Mouse (Mus musculus): ENCODE results near the gene Tspan12. TPM values are rescaled to one million over a fixed set of nuclear protein-coding genes. Genes with fewer than 3 reads are reported as not detected.

Gene Tspan12
- polyA plus RNA-seq, 1 experiment from 2014 or later, result 26.5 TPM

GRCm38 (mm10) chr6:21822721-21823134 lies 29.6 kb downstream of the Tspan12 start:
- H3K27ac ChIP-seq (ENCODE audit: low read length), result no peak overlapping the region
- H3K27me3 ChIP-seq (ENCODE audit: control insufficient read depth, insufficient read depth, low read depth, low read length), result no peaks in the 10 kb centered on the region
- no peaks in the 10 kb centered on the region for H3K9me3 ChIP-seq (replicated peaks; ENCODE audit: control insufficient read depth, low read length)
- no peak overlapping the region for H3K4me2 ChIP-seq (ENCODE audit: low read depth, low read length)
- H3K4me3 ChIP-seq (ENCODE audit: low read depth, low read length), result no peak overlapping the region
- H3K36me3 ChIP-seq (ENCODE audit: control insufficient read depth, insufficient read depth), result no peaks in the 10 kb centered on the region
- no peaks in the 10 kb centered on the region for H3K4me1 ChIP-seq (ENCODE audit: control insufficient read depth, low read depth, low read length)
- 60% methylated on average over 7 of the region's 7 CpGs for WGBS (ENCODE audit: insufficient replicate concordance)
- no peak overlapping the region for H3K9ac ChIP-seq (ENCODE audit: low read depth, low read length)
- no peak for ATAC-seq (ENCODE audit: low read depth)

DNA sequence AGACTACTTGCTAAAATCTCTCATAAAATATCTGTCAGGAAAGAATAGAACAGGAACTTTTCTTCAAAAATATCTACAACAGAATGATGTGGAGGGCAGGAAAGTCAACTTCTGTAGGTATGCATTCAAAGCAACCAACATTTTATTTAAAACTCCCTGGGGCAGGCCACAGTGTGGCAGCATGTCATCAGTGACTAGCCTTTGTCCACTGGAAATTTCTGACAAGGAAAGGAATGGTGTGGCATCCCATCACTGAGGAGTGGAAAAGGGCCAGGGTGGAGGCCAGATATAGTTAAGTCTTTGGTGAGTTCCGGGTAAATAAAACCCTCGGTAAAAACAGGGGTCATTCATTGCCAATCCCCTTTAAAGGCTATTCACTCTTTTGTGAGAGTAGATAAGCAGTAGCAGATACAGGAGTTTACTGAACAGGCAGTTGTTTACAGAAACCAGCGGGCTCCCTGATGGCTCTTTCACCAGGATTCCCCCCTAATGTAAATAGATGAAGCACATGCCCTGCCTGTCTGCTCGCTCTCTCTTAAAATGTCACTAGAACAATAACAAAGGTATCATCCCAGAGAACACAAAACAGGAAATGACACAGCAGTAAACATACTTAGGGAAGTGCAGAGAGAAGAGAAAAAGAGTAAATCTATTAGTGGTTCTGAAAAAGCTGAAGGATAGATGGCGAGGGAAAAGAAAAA lies 34.1 kb downstream of the Tspan12 start:
- H3K4me1 ChIP-seq (ENCODE audit: control insufficient read depth, low read depth, low read length), result no peaks in the 10 kb centered on the region
- 25% methylated on average over 5 of the region's 5 CpGs for WGBS (ENCODE audit: insufficient replicate concordance)
- peak; percentile 51 for ATAC-seq (ENCODE audit: low read depth)

DNA sequence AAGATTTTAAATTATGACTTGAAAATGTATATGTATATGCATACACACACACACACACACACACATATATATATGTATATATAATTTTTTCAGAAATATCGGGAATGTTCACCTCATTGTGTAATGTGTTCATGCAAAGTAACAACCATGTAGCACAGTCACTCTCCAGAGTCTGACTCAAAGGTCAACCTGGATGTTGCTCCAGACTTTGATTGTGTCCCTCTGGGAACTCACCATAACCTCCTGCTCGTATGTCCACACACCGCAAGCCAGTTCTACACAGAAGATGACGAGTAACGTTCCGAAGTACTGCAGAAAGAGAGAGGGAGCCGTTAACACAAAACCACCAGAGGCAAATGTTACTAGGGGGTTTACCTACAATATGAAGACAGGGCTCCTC lies 46.3 kb downstream of the Tspan12 start:
- 64% methylated on average over 7 of the region's 7 CpGs for WGBS (ENCODE audit: insufficient replicate concordance)
- H3K9ac ChIP-seq (ENCODE audit: low read depth, low read length), result no peak overlapping the region

More for the DNA sequence above, 34.1 kb downstream of the Tspan12 start:
- Histone ChIP-seq H3K4me3 (ENCODE audit: low read depth, low read length) (no peak overlapping the region), H3K27ac (ENCODE audit: low read length) (no peak overlapping the region), H3K36me3 (ENCODE audit: control insufficient read depth, insufficient read depth) (no peaks in the 10 kb centered on the region), H3K4me2 (ENCODE audit: low read depth, low read length) (no peak overlapping the region), H3K9ac (ENCODE audit: low read depth, low read length) (no peak overlapping the region), H3K9me3 (replicated peaks; ENCODE audit: control insufficient read depth, low read length) (no peaks in the 10 kb centered on the region), H3K27me3 (ENCODE audit: control insufficient read depth, insufficient read depth, low read depth, low read length) (no peaks in the 10 kb centered on the region)

GRCm38 (mm10) chr6:21805013-21805570 lies 47.2 kb downstream of the Tspan12 start:
- Histone ChIP-seq H3K9ac (ENCODE audit: low read depth, low read length) (no peak overlapping the region), H3K36me3 (ENCODE audit: control insufficient read depth, insufficient read depth) (no peaks in the 10 kb centered on the region), H3K4me2 (ENCODE audit: low read depth, low read length) (no peak overlapping the region), H3K9me3 (replicated peaks; ENCODE audit: control insufficient read depth, low read length) (no peaks in the 10 kb centered on the region), H3K4me1 (ENCODE audit: control insufficient read depth, low read depth, low read length) (no peaks in the 10 kb centered on the region), H3K27ac (ENCODE audit: low read length) (no peak overlapping the region), H3K4me3 (ENCODE audit: low read depth, low read length) (no peak overlapping the region), H3K27me3 (ENCODE audit: control insufficient read depth, insufficient read depth, low read depth, low read length) (no peaks in the 10 kb centered on the region)
- ATAC-seq (ENCODE audit: low read depth), result no peak
- WGBS (ENCODE audit: insufficient replicate concordance), result 68% methylated on average over 7 of the region's 7 CpGs

More for the DNA sequence above, 46.3 kb downstream of the Tspan12 start:
- H3K27me3 ChIP-seq (ENCODE audit: control insufficient read depth, insufficient read depth, low read depth, low read length), result no peaks in the 10 kb centered on the region
- ATAC-seq (ENCODE audit: low read depth), result peak; percentile 76
- H3K27ac ChIP-seq (ENCODE audit: low read length), result no peak overlapping the region
- no peaks in the 10 kb centered on the region for H3K4me1 ChIP-seq (ENCODE audit: control insufficient read depth, low read depth, low read length)
- H3K36me3 ChIP-seq (ENCODE audit: control insufficient read depth, insufficient read depth), result no peaks in the 10 kb centered on the region
- H3K9me3 ChIP-seq (replicated peaks; ENCODE audit: control insufficient read depth, low read length), result no peaks in the 10 kb centered on the region
- no peak overlapping the region for H3K4me2 ChIP-seq (ENCODE audit: low read depth, low read length)
- H3K4me3 ChIP-seq (ENCODE audit: low read depth, low read length), result no peak overlapping the region

DNA sequence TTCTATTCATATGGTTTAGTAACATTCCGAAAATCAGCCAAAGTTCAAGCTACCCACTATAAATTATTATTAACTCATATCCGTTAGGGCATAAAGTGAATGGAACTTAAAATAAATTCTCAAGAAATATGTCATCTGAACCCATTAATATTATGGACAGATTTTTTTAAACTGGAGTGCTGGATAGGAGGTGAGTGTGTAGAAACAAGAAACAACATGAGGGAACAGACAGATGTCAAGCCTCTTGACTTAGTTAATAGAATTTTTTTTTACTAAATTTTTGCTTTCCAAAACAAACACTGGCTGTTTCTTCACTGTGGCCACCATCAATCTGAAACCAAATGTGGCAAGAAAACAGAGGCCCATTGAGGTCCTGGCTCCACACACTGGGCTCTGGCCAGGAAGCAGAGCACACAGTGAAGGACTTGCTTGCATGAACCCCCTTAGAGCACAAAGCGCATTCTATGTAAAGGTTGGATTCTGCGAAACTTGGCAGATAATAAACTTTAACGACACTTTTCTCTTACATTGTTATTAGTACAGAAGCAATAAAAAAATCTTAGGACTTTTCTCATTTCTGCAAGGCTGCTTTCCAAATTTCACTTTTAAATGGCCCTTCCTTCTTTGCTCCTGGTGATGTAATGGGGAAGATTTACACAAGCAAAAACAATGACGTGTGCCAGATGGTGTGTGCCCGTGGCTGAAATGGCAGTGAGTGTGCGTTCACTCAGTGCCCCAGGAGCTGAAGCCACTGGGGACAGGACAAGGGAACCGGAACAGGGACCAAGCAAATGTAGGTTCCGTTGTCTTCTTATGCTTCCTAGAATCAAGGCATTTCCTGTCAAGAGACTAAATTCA lies 48.6 kb downstream of the Tspan12 start:
- 64% methylated on average over 10 of the region's 10 CpGs for WGBS (ENCODE audit: insufficient replicate concordance)
- H3K27ac ChIP-seq (ENCODE audit: low read length), result no peak overlapping the region
- ATAC-seq (ENCODE audit: low read depth), result no peak

DNA sequence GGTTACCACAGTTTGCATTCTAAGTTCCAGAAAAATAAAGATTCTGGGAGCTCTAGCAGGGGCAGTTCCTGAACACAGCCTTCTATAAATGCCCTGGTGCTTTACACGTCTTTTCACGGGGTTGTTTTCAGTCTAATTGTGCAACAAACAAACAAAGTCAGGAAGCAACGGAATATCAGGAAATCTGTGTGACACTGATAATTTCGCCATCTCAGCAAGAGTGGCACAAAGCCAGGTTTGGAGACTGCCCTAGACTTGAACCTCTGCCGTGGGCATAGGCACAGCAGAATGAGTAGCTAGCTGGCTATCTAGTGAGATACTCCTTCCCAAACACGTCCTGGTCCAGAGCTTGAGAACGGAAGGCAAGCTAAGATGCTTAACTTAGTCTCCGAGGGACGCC lies 53.7 kb downstream of the Tspan12 start:
- H3K4me3 ChIP-seq (ENCODE audit: low read depth, low read length), result no peak overlapping the region
- no peak for ATAC-seq (ENCODE audit: low read depth)
- H3K4me2 ChIP-seq (ENCODE audit: low read depth, low read length), result no peak overlapping the region
- no peaks in the 10 kb centered on the region for H3K27me3 ChIP-seq (ENCODE audit: control insufficient read depth, insufficient read depth, low read depth, low read length)
- no peaks in the 10 kb centered on the region for H3K4me1 ChIP-seq (ENCODE audit: control insufficient read depth, low read depth, low read length)
- H3K36me3 ChIP-seq (ENCODE audit: control insufficient read depth, insufficient read depth), result no peaks in the 10 kb centered on the region
- WGBS (ENCODE audit: insufficient replicate concordance), result 50% methylated on average over 9 of the region's 9 CpGs
- H3K9ac ChIP-seq (ENCODE audit: low read depth, low read length), result no peak overlapping the region
- H3K27ac ChIP-seq (ENCODE audit: low read length), result no peak overlapping the region
- H3K9me3 ChIP-seq (replicated peaks; ENCODE audit: control insufficient read depth, low read length), result no peaks in the 10 kb centered on the region

More for the DNA sequence above, 48.6 kb downstream of the Tspan12 start:
- Histone ChIP-seq H3K36me3 (ENCODE audit: control insufficient read depth, insufficient read depth) (no peaks in the 10 kb centered on the region), H3K9me3 (replicated peaks; ENCODE audit: control insufficient read depth, low read length) (no peaks in the 10 kb centered on the region), H3K4me1 (ENCODE audit: control insufficient read depth, low read depth, low read length) (no peaks in the 10 kb centered on the region), H3K27me3 (ENCODE audit: control insufficient read depth, insufficient read depth, low read depth, low read length) (no peaks in the 10 kb centered on the region), H3K4me2 (ENCODE audit: low read depth, low read length) (no peak overlapping the region), H3K9ac (ENCODE audit: low read depth, low read length) (no peak overlapping the region), H3K4me3 (ENCODE audit: low read depth, low read length) (no peak overlapping the region)

GRCm38 (mm10) chr6:21797087-21797486 lies 55.2 kb downstream of the Tspan12 start:
- Histone ChIP-seq H3K27me3 (ENCODE audit: control insufficient read depth, insufficient read depth, low read depth, low read length) (no peaks in the 10 kb centered on the region), H3K36me3 (ENCODE audit: control insufficient read depth, insufficient read depth) (no peaks in the 10 kb centered on the region), H3K9me3 (replicated peaks; ENCODE audit: control insufficient read depth, low read length) (no peaks in the 10 kb centered on the region), H3K27ac (ENCODE audit: low read length) (no peak overlapping the region), H3K4me2 (ENCODE audit: low read depth, low read length) (no peak overlapping the region), H3K4me1 (ENCODE audit: control insufficient read depth, low read depth, low read length) (no peaks in the 10 kb centered on the region), H3K4me3 (ENCODE audit: low read depth, low read length) (no peak overlapping the region), H3K9ac (ENCODE audit: low read depth, low read length) (no peak overlapping the region)
- WGBS (ENCODE audit: insufficient replicate concordance), result 65% methylated on average over 4 of the region's 4 CpGs
- 0 out of 2 replicates have a peak, but pooled peaks have one; percentile 7 for ATAC-seq (ENCODE audit: low read depth)

DNA sequence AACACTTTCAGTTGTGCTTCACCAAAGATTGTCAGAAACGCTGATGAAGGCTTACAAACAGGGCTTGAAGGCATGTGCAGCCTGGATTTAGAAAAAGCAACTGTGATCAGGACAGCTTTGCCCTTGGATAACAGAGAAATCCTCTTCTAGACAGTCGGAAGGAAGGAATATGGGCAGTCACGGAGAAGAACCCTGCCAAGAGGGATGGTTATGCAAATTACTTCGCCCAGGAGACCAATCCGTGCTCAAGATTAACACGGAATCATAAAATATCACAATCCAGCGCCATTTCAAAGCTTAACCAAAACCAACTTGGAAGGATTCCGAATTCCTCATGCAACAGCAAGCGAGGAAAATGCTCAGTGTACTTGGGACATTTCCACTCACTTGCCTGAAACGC lies 55.9 kb downstream of the Tspan12 start:
- no peaks in the 10 kb centered on the region for H3K27me3 ChIP-seq (ENCODE audit: control insufficient read depth, insufficient read depth, low read depth, low read length)
- no peak for ATAC-seq (ENCODE audit: low read depth)
- H3K36me3 ChIP-seq (ENCODE audit: control insufficient read depth, insufficient read depth), result no peaks in the 10 kb centered on the region
- no peak overlapping the region for H3K27ac ChIP-seq (ENCODE audit: low read length)
- H3K4me1 ChIP-seq (ENCODE audit: control insufficient read depth, low read depth, low read length), result peaks cover 2% of the 10 kb centered on the region; the same call in 1 of the 2 replicates
- H3K4me2 ChIP-seq (ENCODE audit: low read depth, low read length), result no peak overlapping the region
- whole genome bisulfite sequencing (ENCODE audit: insufficient replicate concordance), result 80% methylated on average over 10 of the region's 10 CpGs
- H3K4me3 ChIP-seq (ENCODE audit: low read depth, low read length), result no peak overlapping the region
- no peak overlapping the region for H3K9ac ChIP-seq (ENCODE audit: low read depth, low read length)
- H3K9me3 ChIP-seq (replicated peaks; ENCODE audit: control insufficient read depth, low read length), result no peaks in the 10 kb centered on the region

- Histone ChIP-seq H3K4me2 (ENCODE audit: low read depth, low read length) (no peak overlapping the region), H3K27ac (ENCODE audit: low read length) (no peak overlapping the region), H3K27me3 (ENCODE audit: control insufficient read depth, insufficient read depth, low read depth, low read length) (no peaks in the 10 kb centered on the region), H3K4me1 (ENCODE audit: control insufficient read depth, low read depth, low read length) (peaks cover 12% of the 10 kb centered on the region), H3K9ac (ENCODE audit: low read depth, low read length) (no peak overlapping the region), H3K36me3 (ENCODE audit: control insufficient read depth, insufficient read depth) (no peaks in the 10 kb centered on the region), H3K4me3 (ENCODE audit: low read depth, low read length) (no peak overlapping the region), H3K9me3 (replicated peaks; ENCODE audit: control insufficient read depth, low read length) (no peaks in the 10 kb centered on the region)
- WGBS (ENCODE audit: insufficient replicate concordance), result 74% methylated on average over 5 of the region's 5 CpGs
- ATAC-seq (ENCODE audit: low read depth), result no peak
These were observed 56.9 kb downstream of the Tspan12 start for GRCm38 (mm10) chr6:21795410-21795809.

Data from liver, embryonic 16.5 days (tissue).